In the genomic region with DNA sequence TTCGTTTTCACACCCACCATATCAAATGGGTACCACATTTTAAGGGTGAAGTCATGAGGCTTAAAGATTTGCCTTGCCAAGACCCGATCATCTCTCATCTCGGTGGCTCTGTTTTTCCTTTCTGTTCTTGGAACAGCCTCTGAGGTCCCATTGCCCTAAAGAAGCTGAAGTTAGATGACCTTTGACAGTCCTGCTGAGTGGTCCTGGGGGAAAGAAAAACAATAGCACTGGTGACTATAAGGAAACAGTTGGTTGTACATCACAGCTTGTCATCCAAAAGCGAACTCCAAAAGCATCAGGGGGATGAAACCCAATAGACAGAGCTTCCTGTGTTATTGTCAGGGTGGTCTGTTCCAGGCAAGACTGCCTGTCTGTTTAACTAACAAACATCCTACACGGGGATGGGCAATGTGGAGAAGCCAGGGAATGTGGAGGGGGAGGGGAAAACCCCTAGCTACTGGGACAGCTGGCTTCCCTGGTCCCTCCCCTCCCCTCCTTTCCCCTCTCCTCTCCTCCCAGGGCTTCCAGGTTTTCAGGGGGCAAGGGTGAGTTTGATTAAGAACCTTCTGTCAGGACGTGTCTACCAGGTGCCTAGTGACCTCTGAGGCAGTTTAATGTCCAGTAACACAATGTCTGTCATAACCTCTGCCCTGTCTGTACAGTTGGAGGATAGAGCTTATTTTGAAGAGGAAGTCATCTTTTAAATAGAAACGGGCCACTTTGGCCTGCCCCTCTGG, we compare ENCODE assay signal across 11 mouse cellular contexts. TPM values are rescaled to one million over a fixed set of nuclear protein-coding genes. Genes with fewer than 3 reads are reported as not detected.
DNase-seq lines count a peak whose midpoint lies in the region; ATAC-seq and TF ChIP-seq lines count a peak whose summit lies in the region.
"Had no signal": no experiment of that assay in that cellular context is flagged by ENCODE, and none has a peak within 500 bp of the region (broad histone marks: within the 10 kb centered on the region; RNA-seq: fewer than 3 reads in every experiment).

No protein-coding gene starts in this region.

- no peaks in the 10 kb centered on the region for H3K36me3 ChIP-seq in hindbrain, embryonic 10.5 days
- no peaks in the 10 kb centered on the region for H3K36me3 ChIP-seq in hindbrain, postnatal 0 days (ENCODE audit: insufficient read depth, low read length)
- H3K36me3 ChIP-seq: embryonic facial prominence, embryonic 13.5 days; limb, embryonic 15.5 days had no signal

- no peaks in the 10 kb centered on the region for H3K27me3 ChIP-seq in hindbrain, embryonic 10.5 days (ENCODE audit: insufficient read depth, poor library complexity, severe bottlenecking)
- no peaks in the 10 kb centered on the region for H3K27me3 ChIP-seq in hindbrain, postnatal 0 days (ENCODE audit: insufficient read depth, low read length)
- H3K27me3 ChIP-seq: limb, embryonic 15.5 days had no signal

- TF ChIP-seq CTCF in hindbrain, postnatal 0 days (IDR thresholded peaks at IDR 0.05; ENCODE audit: low read depth): no peak

- H3K4me2 ChIP-seq in hindbrain, postnatal 0 days (ENCODE audit: low read depth, low read length): no peak overlapping the region
- H3K4me2 ChIP-seq: embryonic facial prominence, embryonic 13.5 days; limb, embryonic 15.5 days had no signal

- H3K4me1 ChIP-seq in hindbrain, embryonic 10.5 days (replicated peaks): peaks cover 30% of the 10 kb centered on the region
- 0 out of 2 replicates have a peak, but pooled peaks cover 6% of the 10 kb centered on the region for H3K4me1 ChIP-seq in hindbrain, postnatal 0 days (ENCODE audit: insufficient read depth, low read length)
- H3K4me1 ChIP-seq: embryonic facial prominence, embryonic 13.5 days; limb, embryonic 15.5 days had no signal

- H3K4me3 ChIP-seq in hindbrain, embryonic 10.5 days: no peak overlapping the region
- no peak overlapping the region for H3K4me3 ChIP-seq in hindbrain, postnatal 0 days (ENCODE audit: low read length)
- H3K4me3 ChIP-seq: embryonic facial prominence, embryonic 13.5 days; limb, embryonic 15.5 days had no signal

- ATAC-seq in hindbrain, postnatal 0 days: no peak

- no peak overlapping the region for H3K9ac ChIP-seq in hindbrain, postnatal 0 days (replicated peaks; ENCODE audit: low read length)
- H3K9ac ChIP-seq: embryonic facial prominence, embryonic 13.5 days; limb, embryonic 15.5 days had no signal

- WGBS in hindbrain, embryonic 10.5 days: 32% methylated on average over 7 of the region's 7 CpGs
- 44% methylated on average over 7 of the region's 7 CpGs for WGBS in hindbrain, postnatal 0 days

- peak; percentile 38 for DNase-seq in hindbrain, embryonic 10.5 days (ENCODE audit: low spot score)
- DNase-seq in hindbrain, postnatal 0 days (ENCODE audit: low spot score): no peak
- DNase-seq in forelimb bud, embryonic 11.5 days (ENCODE audit: low read depth, low spot score): peak; percentile 12
- DNase-seq in kidney, postnatal 25 days: peak; percentile 53 to 70
- peak; percentile 78 for DNase-seq in mesoderm, embryonic 11.5 days (ENCODE audit: low read depth, low spot score)
- no peak for DNase-seq in gastrocnemius, postnatal 4 days (ENCODE audit: low spot score in 2 of 2)
- no peak for DNase-seq in left cerebral cortex, adult 18-20 months (ENCODE audit: low spot score in 2 of 2)
- no peak for DNase-seq in layer of hippocampus, adult 18-20 months (ENCODE audit: low spot score in 2 of 2)

- H3K27ac ChIP-seq in hindbrain, embryonic 10.5 days: no peak overlapping the region
- no peak overlapping the region for H3K27ac ChIP-seq in hindbrain, postnatal 0 days
- H3K27ac ChIP-seq: embryonic facial prominence, embryonic 13.5 days; limb, embryonic 15.5 days had no signal

- H3K9me3 ChIP-seq in hindbrain, embryonic 10.5 days: no peaks in the 10 kb centered on the region
- no peaks in the 10 kb centered on the region for H3K9me3 ChIP-seq in hindbrain, postnatal 0 days (ENCODE audit: low read length)
- H3K9me3 ChIP-seq: embryonic facial prominence, embryonic 13.5 days; limb, embryonic 15.5 days had no signal

RNA-seq across cellular contexts. Expression of a gene that starts 27.5 kb away (rescaled TPM):
- 38.9 and 41.7 TPM in 2 replicates for polyA plus RNA-seq in hindbrain, embryonic 10.5 days (2016; fragmentation: Nextera tagmentation; extraction: Ambion mirVana)
- 22.2 and 24.2 TPM in 2 replicates for total RNA-seq in hindbrain, postnatal 0 days (2014; rRNA removed)
- 21.0 and 22.1 TPM in 2 replicates for polyA plus RNA-seq in hindbrain, postnatal 0 days (2015; fragmentation: Nextera tagmentation; extraction: Ambion mirVana)
- total RNA-seq in gastrocnemius, postnatal 4 days (2021): 10 to 100 TPM; 86.8 to 91.9 TPM
- total RNA-seq in left cerebral cortex, adult 18-20 months (2021): under 1 TPM; 0.09 to 0.12 TPM
- under 1 TPM; 0.23 to 0.30 TPM for total RNA-seq in layer of hippocampus, adult 18-20 months (2021)
- total RNA-seq: hematopoietic stem cell, adult 5-6 weeks had no signal

RNA-seq across cellular contexts. Expression of a gene that starts 33.5 kb away (rescaled TPM):
- 0.48 and 0.92 TPM in 2 replicates for polyA plus RNA-seq in hindbrain, embryonic 10.5 days (2016; fragmentation: Nextera tagmentation; extraction: Ambion mirVana)
- total RNA-seq in hindbrain, postnatal 0 days (2014; rRNA removed): 27.3 and 33.7 TPM in 2 replicates
- 9.0 and 9.7 TPM in 2 replicates for polyA plus RNA-seq in hindbrain, postnatal 0 days (2015; fragmentation: Nextera tagmentation; extraction: Ambion mirVana)
- total RNA-seq in gastrocnemius, postnatal 4 days (2021): 1 to 10 TPM; 3.0 to 4.7 TPM
- 10 to 100 TPM; 27.2 to 36.9 TPM for total RNA-seq in left cerebral cortex, adult 18-20 months (2021)
- 10 to 100 TPM; 10.2 to 12.3 TPM for total RNA-seq in layer of hippocampus, adult 18-20 months (2021)
- total RNA-seq: hematopoietic stem cell, adult 5-6 weeks had no signal

Comparison
In these comparisons a context has a peak if more than half of its experiments do, and no peak if none do; other contexts are left out.
1. DNase-seq: peak in hindbrain, embryonic 10.5 days (single experiment), forelimb bud, embryonic 11.5 days (single experiment), kidney, postnatal 25 days (2 of 2) and mesoderm, embryonic 11.5 days (single experiment); none in hindbrain, postnatal 0 days (single experiment), gastrocnemius, postnatal 4 days (0 of 2), left cerebral cortex, adult 18-20 months (0 of 2) and layer of hippocampus, adult 18-20 months (0 of 2).
2. RNA of a gene that starts 27.5 kb away (total RNA-seq): 86.8 to 91.9 TPM in gastrocnemius, postnatal 4 days and 22.2 to 24.2 TPM in hindbrain, postnatal 0 days; 0.23 to 0.30 TPM in layer of hippocampus, adult 18-20 months and 0.09 to 0.12 TPM in left cerebral cortex, adult 18-20 months; every median in the first group is over 10 times any median in the second.